Mouse (Mus musculus) kidney, postnatal 4 days (tissue): Measurements from ENCODE around the gene Wdpcp.
"Not testable (repeated sequence)": the region's sequence is repeated elsewhere in the genome, so short reads cannot be mapped to it uniquely, and the experiment has no call there.

ENCODE experiments used
- DNase-seq, 2 experiments: peaks; one replicate each; pipeline ENCODE4 v3.0.0; 2021; ENCODE audit warnings: mixed read lengths in 2 of 2

Wdpcp gene

DNA sequence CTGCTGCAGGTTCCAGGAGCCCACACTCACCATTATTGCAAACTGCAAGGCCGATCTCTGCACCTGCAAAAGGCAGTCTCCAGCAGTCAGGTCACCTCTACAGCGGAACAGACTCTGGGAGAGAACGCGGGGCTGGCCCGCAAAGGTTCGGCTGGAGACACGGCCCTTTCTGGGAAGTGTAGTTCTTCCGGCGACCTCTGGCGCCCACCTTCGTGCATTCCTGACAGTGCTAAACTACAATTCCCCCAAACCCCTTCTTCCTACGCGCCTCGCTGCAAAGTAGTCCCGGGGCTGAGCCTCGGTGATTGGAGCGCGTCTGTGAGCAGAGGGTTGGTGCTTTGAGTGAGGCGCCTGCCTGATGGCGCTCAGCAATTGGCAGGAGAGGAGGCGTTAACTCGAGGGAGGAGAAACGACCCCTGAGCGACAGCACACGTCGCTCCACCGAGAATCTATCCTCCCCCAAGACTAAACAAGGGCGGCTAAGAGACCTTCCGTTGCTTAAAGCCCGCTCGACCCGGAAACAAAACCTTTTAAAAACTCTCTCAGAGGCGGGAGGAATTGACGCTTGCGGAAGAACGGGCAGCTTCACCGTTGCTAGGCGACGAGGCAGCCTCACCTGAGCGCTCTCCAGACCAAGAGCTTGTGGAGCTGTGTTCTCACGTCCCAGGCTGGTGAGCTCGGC, at the start of gene Wdpcp, which contains the start of gene Mdh1:
Gene Wdpcp (plus strand): TSS at position 536 of the 682 bp plus-strand sequence.
Gene Mdh1 (minus strand): TSS at position 668 of the 682 bp plus-strand sequence.
- peak; percentile 91 to 96 for DNase-seq

DNA sequence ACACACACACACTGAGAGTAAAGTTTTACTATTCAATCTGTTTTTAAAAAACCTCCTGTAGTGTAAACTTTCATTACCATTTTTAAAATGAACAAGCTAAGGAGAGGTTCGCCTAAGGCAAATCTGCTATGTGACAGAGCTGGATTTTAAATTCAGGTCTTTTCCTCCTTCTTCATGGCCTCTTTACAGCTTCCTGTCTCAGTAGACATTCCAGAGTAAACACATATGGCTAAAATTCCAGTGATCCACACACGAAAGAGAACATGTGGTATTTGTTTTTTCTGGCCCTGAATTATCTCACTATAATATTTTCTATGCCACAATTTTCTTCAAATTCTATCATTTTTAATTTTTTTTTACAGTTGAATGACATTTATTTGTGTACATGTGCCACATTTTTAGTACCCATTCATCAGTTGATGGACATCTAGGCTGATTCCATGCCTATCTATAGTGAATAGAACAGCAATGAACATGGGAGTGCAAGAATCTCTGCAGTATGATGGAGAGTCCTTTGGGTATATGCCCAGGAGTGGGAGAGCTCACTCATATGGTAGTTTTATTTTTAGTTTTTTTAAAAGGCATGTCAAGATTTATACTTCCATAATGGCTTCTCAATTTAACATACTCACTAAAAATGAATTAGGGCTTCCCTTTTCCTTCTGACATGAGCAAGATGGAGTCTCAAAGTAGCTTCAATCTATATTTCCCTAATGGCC, 43.2 kb upstream of the Wdpcp start:
- DNase-seq, result no peak

DNA sequence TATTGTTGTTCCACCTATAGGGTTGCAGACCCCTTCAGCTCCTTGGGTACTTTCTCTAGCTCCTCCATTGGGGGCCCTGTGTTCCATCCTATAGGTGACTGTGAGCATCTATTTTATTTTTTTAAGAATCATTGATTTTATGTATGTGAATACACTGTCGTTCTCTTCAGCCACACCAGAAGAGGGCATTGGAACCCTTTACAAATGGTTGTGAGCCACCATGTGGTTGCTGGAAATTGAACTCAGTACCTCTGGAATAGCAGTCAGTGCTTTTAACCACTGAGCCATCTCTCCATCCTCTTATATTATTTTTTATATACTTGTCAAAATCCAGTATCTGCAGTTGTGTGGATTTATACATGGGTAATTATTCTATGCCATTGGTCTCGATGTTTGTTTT, 41.2 kb upstream of the Wdpcp start:
- DNase-seq, result not testable (repeated sequence)

DNA sequence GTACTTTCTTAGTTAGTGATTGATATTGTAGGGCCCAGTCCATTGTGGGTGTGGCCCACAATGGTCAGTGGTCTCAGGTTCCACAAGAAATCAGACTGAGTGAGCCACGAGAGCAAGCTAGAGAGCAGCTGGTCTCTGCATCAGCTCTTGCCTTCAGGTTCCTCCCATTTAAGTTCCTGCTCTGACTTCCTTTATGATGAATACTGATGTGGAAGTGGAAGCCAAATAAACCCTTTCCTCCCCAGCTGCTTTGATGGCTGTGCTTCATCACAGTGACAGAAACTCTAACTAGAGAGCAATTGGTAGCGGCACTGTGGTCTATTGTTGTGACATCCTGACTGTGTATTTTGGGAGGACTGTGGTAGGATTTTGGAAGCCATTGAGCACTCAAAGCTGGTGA, 32.0 kb upstream of the Wdpcp start:
- no peak for DNase-seq

DNA sequence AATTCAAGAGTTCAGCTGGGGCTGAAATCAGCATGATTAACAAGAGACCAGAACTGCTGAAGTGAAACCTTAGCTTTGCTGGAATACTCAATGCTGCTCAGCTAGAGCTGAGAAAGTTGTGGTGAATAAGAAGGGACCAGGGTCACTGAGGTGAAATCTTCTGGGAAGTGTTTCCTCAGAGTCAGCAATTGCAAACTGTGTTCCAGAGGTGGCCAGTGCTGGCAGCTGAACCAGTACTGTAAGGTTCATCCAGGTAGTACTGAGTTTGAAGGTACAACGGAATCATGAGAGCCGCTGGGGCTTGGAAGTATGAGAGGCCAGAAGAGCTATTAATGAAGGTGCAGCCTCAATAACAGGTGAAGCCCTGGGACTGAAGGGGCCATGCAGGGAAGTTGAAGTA, 31.4 kb upstream of the Wdpcp start:
- no peak for DNase-seq

DNA sequence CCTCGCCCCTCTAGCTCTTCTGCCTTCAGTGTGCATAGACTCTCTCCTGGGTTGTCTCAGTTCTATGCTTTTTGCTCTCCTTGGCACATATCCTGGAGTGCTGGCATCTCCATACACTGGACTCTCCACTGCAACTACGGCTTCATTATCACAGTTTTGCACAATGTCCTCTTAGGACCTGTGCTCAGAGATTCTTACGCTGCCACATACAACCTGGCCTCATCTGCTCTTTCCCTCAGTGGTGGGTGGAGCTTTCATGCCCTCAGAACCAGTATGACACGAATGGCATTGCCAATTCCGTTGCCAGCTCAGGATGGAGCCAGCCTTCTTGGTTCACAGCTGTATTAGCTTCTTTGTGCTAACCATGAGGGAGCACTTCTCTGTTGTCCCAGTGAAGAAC, 29.3 kb upstream of the Wdpcp start:
- DNase-seq, result no peak

DNA sequence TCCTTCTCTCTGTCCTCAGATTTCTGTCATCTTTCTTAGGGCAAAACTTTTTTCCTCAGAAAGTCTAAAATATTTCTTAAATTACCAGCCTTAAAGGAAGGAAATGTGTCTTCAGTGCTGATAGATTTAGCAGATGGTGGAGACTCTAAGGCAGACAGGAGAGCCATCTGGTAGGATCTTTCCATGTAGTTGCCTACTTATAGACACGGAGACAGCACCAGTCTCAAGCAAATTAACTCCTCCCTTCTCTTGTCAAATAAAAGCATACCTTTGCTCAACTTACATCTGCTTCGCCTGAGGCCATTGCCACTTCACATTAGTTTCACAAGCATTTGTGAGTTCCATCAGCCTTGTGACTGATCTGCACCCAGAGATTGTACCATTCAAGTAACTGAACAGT, 27.0 kb upstream of the Wdpcp start:
- no peak for DNase-seq

DNA sequence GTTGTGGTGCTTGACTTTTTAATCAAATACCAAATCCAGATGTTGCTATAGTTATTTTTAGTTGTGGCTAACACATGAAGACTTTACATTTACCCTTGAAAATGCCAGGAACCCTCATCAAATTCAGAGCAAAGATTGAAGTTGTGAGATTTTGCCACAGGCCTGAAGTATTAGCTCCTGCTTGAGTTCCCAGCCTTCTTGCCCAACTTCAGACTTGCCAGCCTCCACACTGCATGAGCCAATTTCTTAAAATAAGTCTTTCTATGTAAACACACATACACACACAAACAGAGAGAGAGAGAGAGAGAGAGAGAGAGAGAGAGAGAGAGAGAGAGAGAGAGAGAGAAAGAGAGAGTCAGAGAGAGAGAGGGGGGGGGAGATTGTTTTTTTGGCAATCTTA, 26.1 kb upstream of the Wdpcp start:
- DNase-seq, result no peak

DNA sequence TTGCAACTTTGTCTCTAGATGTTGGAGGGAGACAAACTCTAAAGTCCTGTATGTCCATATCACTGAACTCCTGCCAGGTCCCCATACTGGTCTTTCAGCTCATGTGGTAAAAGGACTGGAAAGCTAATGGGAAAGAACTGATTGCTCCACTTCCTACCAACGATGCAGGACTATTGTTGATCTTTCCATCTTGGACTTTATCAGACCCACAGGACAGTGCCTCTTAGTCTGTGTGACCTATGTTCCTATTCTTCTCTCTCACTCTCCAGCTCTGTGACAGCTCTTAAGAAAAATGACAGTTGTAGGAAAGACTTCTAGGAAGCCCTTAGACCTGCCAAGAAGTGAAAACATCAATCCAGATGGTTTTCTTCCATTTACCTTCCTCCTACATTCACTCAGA, 25.4 kb upstream of the Wdpcp start:
- DNase-seq, result no peak

DNA sequence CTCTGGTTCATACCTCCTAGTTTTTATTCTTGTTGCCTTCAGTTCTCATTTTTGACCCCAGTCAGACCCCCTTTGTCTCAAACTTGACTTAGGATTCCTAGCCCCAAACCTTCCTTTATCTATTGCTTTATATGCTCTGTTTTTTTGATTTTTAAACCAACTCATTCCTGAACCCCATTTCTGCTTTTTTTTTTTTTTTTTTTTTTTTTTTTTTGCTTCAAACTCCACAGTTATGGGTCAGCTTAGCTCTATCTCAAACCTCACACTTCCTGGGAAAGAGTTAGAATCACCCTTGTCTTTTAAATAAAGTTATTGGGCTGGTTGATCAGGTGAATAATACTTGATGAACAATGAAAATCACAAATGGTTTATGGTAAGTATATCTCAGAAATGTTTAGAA, 24.5 kb upstream of the Wdpcp start:
- no peak for DNase-seq

DNA sequence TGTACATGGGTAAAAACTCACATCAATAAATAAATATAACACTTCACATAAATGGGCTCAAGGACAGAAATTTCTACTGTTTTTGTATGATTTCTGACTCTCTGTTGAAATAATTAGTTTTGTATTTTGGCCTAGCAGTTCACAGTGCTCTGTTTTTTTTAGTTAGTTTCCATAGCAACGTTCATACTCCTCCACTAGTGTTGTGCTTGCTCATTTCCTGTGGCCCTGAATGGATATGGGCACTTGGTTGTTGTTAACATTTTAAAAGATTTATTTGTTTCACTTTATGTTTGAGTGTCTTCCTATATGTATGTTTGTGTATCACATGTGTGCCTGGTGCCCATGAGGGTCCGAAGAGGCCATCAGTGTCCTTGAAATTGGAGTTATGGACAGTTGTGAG, 23.0 kb upstream of the Wdpcp start:
- no peak for DNase-seq

DNA sequence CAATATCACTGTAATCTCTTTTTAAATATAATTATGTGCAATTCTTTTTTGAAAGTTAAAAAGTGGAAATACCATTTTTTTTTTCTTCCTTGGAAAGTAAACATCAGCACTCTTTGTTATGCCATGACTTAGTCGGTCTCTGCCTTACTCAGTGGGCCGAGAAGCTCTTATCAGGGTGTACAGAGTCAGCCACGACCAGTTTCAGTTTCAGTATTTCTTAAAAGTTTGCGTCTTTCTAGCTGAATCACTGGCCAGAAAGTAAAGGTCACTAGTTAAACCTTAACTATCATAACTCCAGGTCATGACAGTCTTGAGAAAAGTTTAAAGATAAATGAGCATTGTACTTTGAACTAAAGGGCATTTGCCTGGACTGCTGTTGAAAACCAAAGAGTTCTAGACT, 22.3 kb upstream of the Wdpcp start:
- no peak for DNase-seq

DNA sequence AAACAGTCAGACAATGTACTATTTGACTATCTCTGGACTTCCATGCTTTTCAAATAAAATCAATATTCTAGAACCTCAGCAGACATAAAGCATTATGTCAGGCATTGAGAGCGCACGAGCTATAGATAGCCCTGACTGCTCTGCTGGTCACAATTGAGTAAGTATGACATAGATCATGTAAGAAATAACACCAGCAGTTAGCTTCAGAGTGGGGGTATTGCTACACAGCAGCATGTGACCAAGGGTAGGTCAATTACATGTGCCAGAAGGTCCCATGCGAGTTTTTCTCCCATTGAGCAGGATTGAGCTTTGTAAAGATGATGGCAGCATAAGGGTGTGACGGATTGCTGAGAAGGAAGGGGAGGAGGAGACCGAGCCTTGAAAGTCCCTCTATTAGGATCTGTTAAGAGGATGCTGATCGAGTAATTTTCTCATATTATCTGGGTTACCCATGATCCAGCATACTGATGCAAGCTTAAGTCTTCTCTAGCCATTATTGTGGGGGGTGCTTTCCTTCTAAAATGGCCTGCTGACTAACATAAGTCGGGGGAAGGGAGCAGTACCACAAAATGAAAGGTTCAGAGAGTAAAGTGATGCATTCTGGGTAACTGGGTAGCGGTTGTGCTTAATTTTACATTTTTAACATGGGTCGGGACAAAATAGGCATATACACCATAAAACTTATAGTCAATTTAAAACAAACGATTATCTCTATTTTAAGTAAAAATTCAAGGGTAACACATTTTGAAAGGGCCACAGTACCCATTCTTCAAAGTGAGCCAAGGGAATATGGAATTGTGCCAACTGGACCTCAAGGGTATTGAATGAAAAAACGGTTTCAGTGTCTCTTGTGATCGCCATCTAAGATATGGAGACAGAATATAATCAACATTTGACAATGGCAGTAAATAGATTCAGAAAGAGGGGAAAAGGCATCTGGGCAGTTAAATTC, 21.5 kb upstream of the Wdpcp start:
- DNase-seq, result no peak

DNA sequence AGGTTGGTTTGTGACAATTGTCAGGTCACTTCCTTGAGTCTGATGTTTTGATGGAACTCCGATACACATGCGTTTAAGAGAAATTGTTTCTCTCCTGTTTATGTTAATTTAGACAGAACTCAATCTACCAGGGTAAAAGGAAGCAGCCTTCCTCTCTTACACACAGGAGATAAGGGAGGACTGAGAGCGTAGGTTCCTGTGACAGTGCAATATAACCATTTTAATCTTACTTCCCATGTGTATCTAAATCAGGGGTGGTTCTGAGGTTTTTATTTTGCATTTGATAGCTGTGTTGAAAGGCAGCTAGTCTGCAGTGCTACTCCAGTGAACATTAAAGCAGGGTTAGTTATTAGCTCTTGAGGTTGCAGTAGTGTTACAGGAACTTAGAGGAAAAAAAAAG, 20.0 kb upstream of the Wdpcp start:
- no peak for DNase-seq

DNA sequence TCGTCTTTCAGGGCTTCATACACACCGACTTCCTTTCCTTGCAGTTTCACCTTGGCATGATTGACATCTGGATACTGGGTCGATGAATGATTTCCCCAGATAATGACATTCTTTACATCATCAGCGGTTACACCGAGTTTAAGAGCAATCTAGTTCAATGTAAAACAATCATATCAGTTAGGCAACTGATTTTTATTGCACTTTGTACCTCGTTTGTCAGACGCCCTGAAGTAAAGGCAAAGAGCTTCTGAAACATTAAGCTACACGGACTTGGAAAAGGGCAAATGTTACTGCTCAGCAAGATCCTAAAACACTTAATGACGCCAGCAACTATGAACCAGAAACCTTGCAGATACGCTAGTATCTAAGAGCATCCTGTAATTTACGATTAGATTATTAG, 12.3 kb upstream of the Wdpcp start:
- no peak for DNase-seq

DNA sequence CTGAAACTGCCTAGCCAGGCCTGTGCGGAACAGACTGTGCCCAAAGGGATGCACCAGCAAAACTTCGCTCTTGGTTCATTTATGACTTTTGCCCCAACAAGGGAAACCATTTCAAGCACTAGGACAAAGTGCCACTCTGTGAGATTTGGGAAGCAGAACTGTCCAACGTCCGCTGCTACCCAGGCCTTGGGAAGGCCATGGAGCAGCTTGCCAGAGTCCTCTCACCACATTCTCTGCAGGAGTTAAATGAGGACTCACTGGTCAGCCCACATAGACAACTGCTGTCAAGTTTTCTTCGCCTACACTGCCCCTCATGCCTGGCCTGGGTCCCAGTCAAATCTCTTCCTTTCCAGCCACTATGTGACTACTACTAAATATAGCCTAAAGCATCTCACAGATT, 10.7 kb upstream of the Wdpcp start:
- no peak for DNase-seq

DNA sequence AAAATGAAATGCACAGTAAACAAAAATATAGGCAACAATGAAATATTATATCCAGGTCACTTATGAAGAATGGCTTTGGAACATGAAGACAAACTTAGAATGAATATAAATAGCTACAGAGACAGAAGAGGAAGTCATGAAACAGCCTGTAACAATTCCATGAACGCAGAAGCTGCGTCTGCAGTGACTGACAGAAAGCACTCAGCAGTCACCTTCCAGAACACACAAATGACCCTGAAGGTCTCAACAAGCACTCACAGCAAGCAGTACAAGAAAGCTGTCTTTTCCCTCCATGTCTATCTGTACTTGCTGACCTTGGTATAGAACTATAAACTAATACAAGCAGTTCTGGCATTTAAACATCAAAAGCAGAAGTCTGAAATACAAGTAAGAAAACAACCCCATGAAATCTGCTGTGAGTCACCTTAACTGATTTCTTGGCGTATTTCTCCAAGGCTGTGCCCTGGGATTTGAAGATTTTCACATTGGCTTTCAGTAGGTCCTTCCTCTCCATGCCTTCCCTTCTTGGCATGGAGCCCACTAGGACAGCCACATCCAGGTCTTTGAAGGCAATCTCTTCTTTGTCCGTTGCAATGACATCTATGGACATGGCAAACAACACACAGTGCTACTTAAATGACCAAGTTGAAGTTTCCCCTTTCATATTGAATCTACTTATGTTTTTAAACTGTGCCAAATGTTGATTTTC, 8.3 kb upstream of the Wdpcp start:
- no peak for DNase-seq

DNA sequence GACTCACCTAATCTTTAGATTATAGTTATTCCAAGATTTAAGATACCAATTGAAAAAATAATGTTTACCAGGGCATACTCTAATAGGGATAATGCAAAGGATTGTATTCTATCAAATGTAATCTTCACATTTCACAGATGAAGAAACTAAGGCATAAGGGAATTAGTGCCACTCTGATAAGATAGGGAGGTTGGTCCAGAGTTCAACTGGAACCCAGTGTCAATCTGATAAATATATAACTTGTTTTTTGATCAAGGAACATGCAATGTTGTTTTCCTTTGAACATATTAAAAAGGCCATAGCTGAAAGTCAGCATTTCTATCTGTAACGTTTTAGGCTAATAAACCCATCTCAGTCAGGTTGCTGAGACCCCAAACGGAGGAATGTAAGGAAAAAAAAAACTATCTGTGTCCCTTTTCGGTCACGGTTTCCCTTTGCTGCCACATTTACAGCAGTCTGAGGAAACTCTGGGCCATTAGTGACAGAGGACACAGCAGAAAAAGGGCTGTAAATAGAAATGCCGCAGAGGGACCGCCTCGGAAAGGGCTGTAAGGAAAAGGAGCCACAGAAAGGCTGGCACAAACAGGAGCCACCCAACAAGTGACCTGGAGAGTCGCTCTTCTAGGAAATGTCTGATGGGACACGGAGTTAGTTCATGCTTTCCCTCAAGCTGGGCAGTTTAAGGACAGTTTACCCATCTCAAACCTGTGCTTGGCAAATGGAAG, 7.2 kb upstream of the Wdpcp start:
- no peak for DNase-seq

DNA sequence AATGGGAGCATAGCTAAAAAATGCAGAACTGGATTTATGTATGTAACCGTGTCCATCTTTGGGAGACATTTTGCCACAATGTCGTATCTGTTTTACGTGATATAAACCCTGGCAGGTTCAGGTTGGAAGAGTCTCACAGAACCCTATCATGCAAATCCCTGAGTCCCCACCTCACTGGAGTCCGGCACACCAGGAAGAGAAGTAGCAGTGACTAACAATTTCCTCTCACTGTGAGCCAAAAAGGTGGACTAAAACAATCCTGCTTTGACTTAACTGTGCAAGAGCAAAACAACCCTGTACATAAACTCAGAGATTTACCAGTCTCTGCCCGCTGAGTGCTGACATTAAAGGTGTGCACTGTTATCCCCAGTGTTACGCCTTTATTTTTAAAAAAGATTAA, 5.1 kb upstream of the Wdpcp start:
- no peak for DNase-seq

DNA sequence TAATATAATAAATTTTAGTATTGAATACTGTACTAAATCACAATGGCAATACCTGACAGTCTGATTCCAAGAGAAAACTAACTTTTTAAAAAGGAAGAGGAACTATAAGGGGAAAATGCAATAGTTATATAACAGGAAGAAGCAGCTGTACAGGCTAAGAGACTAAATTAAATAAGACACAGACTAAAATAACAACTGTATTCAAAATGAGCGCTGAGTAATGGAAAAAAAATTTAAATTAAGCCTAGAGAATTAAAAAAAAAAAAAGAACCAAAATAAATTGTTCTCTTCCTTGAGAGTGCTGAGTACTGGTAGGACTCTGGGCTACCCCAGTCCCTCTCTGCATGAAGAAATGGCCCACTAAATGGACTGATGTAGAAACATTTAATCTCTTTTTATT, 4.3 kb upstream of the Wdpcp start:
- no peak for DNase-seq

DNA sequence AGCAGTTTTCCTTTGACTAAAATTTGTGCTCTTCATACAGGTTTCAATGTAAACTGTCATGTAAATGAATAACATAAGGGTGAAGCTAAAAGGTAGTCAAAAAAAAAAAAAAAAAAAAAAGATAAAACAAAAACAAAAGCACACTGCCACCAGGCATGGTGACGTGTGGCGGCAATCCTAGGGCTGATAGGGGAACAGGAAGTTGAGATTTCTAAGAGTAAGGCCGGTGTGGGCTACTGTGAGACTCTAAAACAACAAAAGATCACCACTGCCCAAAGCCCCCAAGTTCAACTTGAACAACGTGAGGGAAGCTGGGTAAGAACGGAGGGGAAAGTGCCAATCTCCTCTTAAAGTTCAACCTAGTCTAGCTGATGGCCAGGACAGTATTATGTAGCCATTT, 3.0 kb upstream of the Wdpcp start:
- no peak for DNase-seq

DNA sequence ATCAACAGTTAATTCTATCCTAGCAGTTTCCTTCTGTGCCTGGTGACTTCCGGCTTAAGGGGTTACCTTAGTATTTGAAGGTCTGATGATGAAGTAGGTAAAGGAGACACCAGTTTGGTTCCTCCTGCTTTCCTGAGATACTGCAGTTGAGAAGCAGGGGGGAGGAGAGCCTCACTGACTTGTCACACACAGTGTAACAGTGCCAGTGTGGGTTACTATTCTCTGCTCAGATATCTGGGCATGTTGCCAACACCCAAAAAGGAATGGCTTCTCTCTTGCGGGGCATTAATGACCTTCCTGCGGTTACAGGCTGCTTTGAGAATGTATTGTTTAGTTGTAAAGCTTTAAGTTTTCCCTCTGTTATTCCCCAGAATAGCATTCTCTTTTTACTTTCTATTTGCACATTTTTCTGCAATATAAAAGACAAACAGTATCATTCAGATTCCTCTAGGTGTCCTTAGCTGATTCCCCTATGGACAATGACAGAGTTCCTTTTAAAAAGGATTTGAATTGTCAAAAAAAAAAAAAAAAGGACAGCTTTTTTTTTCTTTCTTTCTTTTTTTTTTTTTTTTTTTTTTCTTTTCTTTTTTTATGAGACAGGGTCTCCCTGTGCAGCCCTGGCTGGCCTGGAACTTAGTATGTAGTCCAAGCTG, 2.5 kb upstream of the Wdpcp start:
- peak in 1 of 2 experiments; percentile 18 for DNase-seq
